Mouse (Mus musculus): Measurements from ENCODE around the gene Trp53inp2. TPM values are rescaled to one million over a fixed set of nuclear protein-coding genes. Genes with fewer than 3 reads are reported as not detected.

Trp53inp2 gene
- polyA plus RNA-seq, 1 experiment: 211 TPM

DNA sequence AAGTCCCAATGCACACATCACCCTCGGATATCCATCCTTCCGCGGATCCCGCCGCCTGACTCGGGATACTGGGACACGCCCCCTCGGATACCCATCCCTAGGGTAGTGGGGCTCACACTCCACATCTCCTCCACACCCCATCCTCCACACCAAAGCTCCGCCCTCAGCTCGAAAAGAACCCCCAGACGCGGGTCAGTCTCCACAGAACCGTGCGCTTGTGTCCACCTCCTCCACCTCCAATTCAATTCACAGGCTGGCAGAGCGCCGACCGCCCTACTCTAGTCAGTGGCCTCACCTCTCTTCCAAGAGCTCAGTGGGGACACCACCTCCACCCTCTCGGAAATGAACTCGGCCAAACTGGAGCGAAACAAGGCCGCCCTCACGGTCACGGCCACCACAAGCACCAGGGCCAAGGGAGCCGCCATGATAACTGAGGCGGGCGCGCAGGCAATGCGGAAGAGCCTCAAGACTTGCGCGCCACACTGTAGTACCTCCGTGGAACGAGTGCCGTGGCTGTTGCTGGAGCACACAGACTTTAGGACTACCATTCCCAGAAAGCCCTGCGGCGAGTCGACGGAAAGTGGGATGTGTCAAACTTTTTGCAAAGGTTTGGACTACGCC, 23.8 kb upstream of the Trp53inp2 start, which contains the start of gene Pigu:
Pigu (minus strand) TSS at position 460 of the 621 bp plus-strand sequence.
- Histone ChIP-seq H3K27me3 (ENCODE audit: control insufficient read depth, insufficient read depth, low read length) (no peaks in the 10 kb centered on the region), H3K4me3 (replicated peaks; ENCODE audit: insufficient read depth, low read depth, low read length) (peak within 1 kb of the TSS; percentile 67), H3K4me1 (ENCODE audit: control insufficient read depth, insufficient read depth, low read length) (no peaks in the 10 kb centered on the region), H3K27ac (ENCODE audit: insufficient read depth, low read length) (0 out of 2 replicates have a peak within 1 kb of the TSS, but pooled peaks have one; percentile 1)
- under 1% methylated on average over 38 of the region's 38 CpGs for WGBS
- DNase-seq: peak; percentile 95 to 96
- no peak for TF ChIP-seq CTCF (IDR thresholded peaks at IDR 0.05; ENCODE audit: borderline replicate concordance, insufficient read depth, low read depth, low read length)
- TF ChIP-seq POLR2A (IDR thresholded peaks at IDR 0.05; ENCODE audit: borderline replicate concordance, insufficient read depth, low read length): peak; percentile 64

GRCm38 (mm10) chr2:155357686-155358399, 23.0 kb upstream of the Trp53inp2 start:
- peak; percentile 37 to 45 for DNase-seq
- TF ChIP-seq POLR2A (IDR thresholded peaks at IDR 0.05; ENCODE audit: borderline replicate concordance, insufficient read depth, low read length) (no peak), CTCF (IDR thresholded peaks at IDR 0.05; ENCODE audit: borderline replicate concordance, insufficient read depth, low read depth, low read length) (no peak)
- H3K4me3 ChIP-seq (replicated peaks; ENCODE audit: insufficient read depth, low read depth, low read length): peak overlapping the region; percentile 67
- WGBS: 33% methylated on average over 14 of the region's 14 CpGs
- H3K27me3 ChIP-seq (ENCODE audit: control insufficient read depth, insufficient read depth, low read length): no peaks in the 10 kb centered on the region
- no peaks in the 10 kb centered on the region for H3K4me1 ChIP-seq (ENCODE audit: control insufficient read depth, insufficient read depth, low read length)
- H3K27ac ChIP-seq (ENCODE audit: insufficient read depth, low read length): 0 out of 2 replicates have a peak overlapping the region, but pooled peaks have one; percentile 1

DNA sequence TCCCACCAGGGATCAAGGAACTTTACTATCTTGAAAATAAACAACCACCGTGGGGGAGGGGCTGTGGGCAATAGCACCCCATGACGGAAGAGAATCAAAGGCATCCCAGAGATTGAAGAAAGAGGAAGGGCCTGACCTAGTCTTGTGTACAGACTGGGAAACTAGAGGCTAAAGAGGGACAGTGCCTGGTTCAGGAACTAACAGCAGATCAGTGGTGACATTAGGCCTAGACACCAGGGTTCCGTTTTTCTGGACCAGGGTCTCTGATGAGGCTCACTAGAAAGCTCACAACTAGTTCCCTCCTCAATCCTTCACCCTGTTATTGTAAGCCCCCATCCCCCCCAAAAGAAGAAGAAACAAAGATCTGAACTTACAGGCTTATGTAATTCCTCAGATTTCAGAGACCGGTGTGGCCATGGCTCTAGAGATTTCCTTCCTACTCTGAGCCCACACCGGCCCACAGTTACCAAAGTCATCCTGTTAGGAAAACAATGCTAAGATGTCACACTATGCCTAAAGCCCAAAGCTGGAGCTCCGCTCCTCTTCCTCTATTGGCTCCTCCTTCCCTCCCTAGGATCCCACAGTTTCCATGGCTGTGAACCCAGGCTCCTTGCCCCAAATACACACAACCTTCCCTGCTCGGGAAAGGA, 13.1 kb upstream of the Trp53inp2 start:
- no peak overlapping the region for H3K27ac ChIP-seq (ENCODE audit: insufficient read depth, low read length)
- H3K4me3 ChIP-seq (replicated peaks; ENCODE audit: insufficient read depth, low read depth, low read length): no peak overlapping the region
- no peaks in the 10 kb centered on the region for H3K27me3 ChIP-seq (ENCODE audit: control insufficient read depth, insufficient read depth, low read length)
- 90% methylated on average over 7 of the region's 7 CpGs for WGBS
- TF ChIP-seq CTCF (IDR thresholded peaks at IDR 0.05; ENCODE audit: borderline replicate concordance, insufficient read depth, low read depth, low read length) (no peak), POLR2A (IDR thresholded peaks at IDR 0.05; ENCODE audit: borderline replicate concordance, insufficient read depth, low read length) (no peak)
- DNase-seq: no peak
- no peaks in the 10 kb centered on the region for H3K4me1 ChIP-seq (ENCODE audit: control insufficient read depth, insufficient read depth, low read length)

- TF ChIP-seq POLR2A (IDR thresholded peaks at IDR 0.05; ENCODE audit: borderline replicate concordance, insufficient read depth, low read length) (no peak), CTCF (IDR thresholded peaks at IDR 0.05; ENCODE audit: borderline replicate concordance, insufficient read depth, low read depth, low read length) (no peak)
- H3K4me3 ChIP-seq (replicated peaks; ENCODE audit: insufficient read depth, low read depth, low read length): no peak overlapping the region
- no peaks in the 10 kb centered on the region for H3K27me3 ChIP-seq (ENCODE audit: control insufficient read depth, insufficient read depth, low read length)
- WGBS: 49% methylated on average over 7 of the region's 7 CpGs
- DNase-seq: no peak
- no peaks in the 10 kb centered on the region for H3K4me1 ChIP-seq (ENCODE audit: control insufficient read depth, insufficient read depth, low read length)
- no peak overlapping the region for H3K27ac ChIP-seq (ENCODE audit: insufficient read depth, low read length)
Measured at GRCm38 (mm10) chr2:155369333-155369883, 11.5 kb upstream of the Trp53inp2 start.

DNA sequence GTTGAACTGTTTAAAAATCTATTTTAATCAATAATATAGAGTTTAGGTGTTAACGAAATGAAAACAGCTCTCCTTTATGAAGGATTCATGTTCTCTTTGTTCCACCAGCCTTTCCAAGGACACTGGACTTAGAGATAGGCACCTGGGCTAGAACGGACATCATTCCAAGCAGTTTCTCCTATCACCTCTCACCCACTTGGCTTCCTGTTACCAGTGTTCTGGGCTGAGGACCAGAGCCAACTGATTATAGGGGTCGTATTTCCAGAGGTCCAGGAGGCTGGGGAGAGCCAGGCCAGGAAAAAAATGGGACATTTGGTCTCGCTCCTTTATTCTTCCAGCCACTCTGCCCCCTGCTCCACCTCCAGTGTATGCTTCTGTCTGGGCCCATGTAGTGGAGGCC, 8.4 kb upstream of the Trp53inp2 start:
- H3K4me3 ChIP-seq (replicated peaks; ENCODE audit: insufficient read depth, low read depth, low read length): no peak overlapping the region
- H3K4me1 ChIP-seq (ENCODE audit: control insufficient read depth, insufficient read depth, low read length): no peaks in the 10 kb centered on the region
- TF ChIP-seq CTCF (IDR thresholded peaks at IDR 0.05; ENCODE audit: borderline replicate concordance, insufficient read depth, low read depth, low read length) (no peak), POLR2A (IDR thresholded peaks at IDR 0.05; ENCODE audit: borderline replicate concordance, insufficient read depth, low read length) (no peak)
- WGBS: 44% methylated on average over 4 of the region's 4 CpGs
- DNase-seq: no peak
- H3K27me3 ChIP-seq (ENCODE audit: control insufficient read depth, insufficient read depth, low read length): no peaks in the 10 kb centered on the region
- no peak overlapping the region for H3K27ac ChIP-seq (ENCODE audit: insufficient read depth, low read length)

GRCm38 (mm10) chr2:155373302-155373701, 7.6 kb upstream of the Trp53inp2 start:
- WGBS: 84% methylated on average over 1 of the region's 1 CpGs
- Histone ChIP-seq H3K27me3 (ENCODE audit: control insufficient read depth, insufficient read depth, low read length) (no peaks in the 10 kb centered on the region), H3K4me3 (replicated peaks; ENCODE audit: insufficient read depth, low read depth, low read length) (no peak overlapping the region), H3K4me1 (ENCODE audit: control insufficient read depth, insufficient read depth, low read length) (no peaks in the 10 kb centered on the region), H3K27ac (ENCODE audit: insufficient read depth, low read length) (no peak overlapping the region)
- TF ChIP-seq CTCF (IDR thresholded peaks at IDR 0.05; ENCODE audit: borderline replicate concordance, insufficient read depth, low read depth, low read length): no peak
- no peak for TF ChIP-seq POLR2A (IDR thresholded peaks at IDR 0.05; ENCODE audit: borderline replicate concordance, insufficient read depth, low read length)
- DNase-seq: no peak

- Histone ChIP-seq H3K4me1 (ENCODE audit: control insufficient read depth, insufficient read depth, low read length) (no peaks in the 10 kb centered on the region), H3K27ac (ENCODE audit: insufficient read depth, low read length) (no peak overlapping the region), H3K27me3 (ENCODE audit: control insufficient read depth, insufficient read depth, low read length) (no peaks in the 10 kb centered on the region), H3K4me3 (replicated peaks; ENCODE audit: insufficient read depth, low read depth, low read length) (no peak overlapping the region)
- DNase-seq: no peak
- TF ChIP-seq POLR2A (IDR thresholded peaks at IDR 0.05; ENCODE audit: borderline replicate concordance, insufficient read depth, low read length): no peak
- TF ChIP-seq CTCF (IDR thresholded peaks at IDR 0.05; ENCODE audit: borderline replicate concordance, insufficient read depth, low read depth, low read length): no peak
- WGBS: 73% methylated on average over 1 of the region's 1 CpGs
Measured at GRCm38 (mm10) chr2:155373886-155374285, 7.0 kb upstream of the Trp53inp2 start.

Measured in cerebellum, adult 2 months (tissue).